Mouse (Mus musculus): ENCODE data around the gene Prdx2.

DNA sequence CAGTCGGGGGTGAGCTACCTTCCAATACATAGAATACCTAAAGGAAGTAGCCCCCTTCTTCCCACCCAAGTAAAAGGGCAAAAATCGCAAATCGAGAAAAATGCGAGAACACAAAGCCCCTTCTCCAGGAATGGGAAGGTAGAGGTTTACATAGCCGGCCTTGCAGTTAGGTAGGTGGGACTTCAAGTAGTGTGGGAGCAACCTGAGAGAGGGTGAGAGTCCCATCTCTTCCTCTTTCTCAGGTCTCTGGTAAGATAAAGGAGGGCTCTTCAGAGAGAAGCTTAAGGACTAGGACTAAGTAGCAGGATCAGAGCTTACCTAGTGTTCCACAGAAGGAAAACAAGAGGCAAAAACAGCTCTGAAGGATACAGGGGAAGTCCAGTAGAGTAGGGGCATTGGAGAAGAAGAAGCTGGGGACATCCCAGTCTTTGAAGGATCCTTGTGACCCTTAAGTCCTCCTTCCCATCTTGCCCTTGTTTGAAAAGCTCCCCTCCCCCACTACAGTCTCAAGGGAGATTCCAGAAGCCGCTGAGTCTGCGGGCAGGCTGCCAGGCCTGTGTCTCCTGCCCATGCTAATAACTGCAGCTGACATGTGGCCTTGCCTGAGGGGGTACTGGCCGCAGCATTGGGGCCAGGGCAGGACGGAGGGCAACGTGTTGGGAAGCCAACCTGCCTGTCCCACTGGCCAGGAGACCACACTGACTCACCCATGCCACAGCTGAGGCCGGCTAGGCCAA, 11.4 kb downstream of the Prdx2 start:
- TF ChIP-seq CTCF (IDR thresholded peaks at IDR 0.05; ENCODE audit: low read depth) (no peak), EP300 (IDR thresholded peaks at IDR 0.05; ENCODE audit: low read depth) (no peak)
